Mouse (Mus musculus) left cerebral cortex, postnatal 10 days (tissue): Measurements from ENCODE around the gene Vamp2. TPM values are rescaled to one million over a fixed set of nuclear protein-coding genes. Genes with fewer than 3 reads are reported as not detected.
A peak's percentile ranks its signal among the peaks of the same experiment; 100 is the strongest.

Experiments used
- DNase-seq, 2 experiments: peaks; one replicate each; pipeline ENCODE4 v3.0.0; 2021 to 2022; ENCODE audit warnings: low spot score in 2 of 2, mixed read lengths in 1 of 2; ENCODE audit errors: extremely low spot score in 1 of 2
- intact Hi-C: fragments of 180-260 bp; cut with DNase I; formaldehyde crosslinking; loops from one replicate; pipeline ENCODE4 v1.15.1; 2025
- total RNA-seq, 2 experiments: library from RNA; stranded (reverse); gene quantifications; 2 replicates each; pipeline ENCODE4 v1.2.3; 2021

Vamp2 gene
- total RNA-seq, result 1,000 to 10,000 TPM; 1,124 to 1,163 TPM

DNA sequence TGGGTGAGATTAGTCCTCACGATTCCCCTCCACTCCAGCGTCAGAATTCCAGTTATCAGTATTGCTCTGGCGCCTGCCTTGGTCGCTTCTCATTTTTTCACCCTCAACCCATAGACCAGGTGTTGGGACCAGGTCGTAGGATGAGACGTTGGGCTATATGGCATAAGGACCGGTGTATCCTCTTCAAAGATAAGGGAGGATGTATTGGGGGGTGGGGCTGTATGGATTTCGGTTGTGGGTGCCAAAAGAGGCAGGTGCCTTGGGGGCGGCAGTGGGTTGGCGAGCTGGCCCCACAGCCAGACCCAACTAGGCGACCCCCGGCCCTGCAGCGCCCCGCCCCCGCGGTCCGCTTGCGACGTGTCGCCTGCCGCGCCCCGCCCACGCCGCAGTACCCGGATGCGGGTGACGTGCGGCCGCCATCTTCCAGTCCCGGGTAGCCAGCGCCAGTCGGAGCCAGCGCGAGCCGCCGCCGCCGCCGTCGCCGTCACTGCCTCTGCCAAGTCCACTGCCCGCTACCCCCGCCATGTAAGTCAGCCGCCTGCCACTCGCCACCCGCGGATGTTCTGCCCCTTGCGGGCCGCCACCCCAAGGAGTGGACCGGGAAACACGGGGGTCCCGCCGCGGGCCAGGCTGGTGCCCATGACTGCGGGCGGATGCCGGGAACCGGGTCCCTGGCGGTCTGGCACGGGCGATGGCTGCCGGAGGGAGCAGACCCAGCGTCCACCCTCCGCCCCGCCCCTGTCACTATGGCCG lies at the start of gene Vamp2:
TSS of gene Vamp2 (plus strand) at position 388 of the 753 bp plus-strand sequence.
- intact Hi-C loops, result no loop called here
- peak; percentile 91 to 97 for DNase-seq

DNA sequence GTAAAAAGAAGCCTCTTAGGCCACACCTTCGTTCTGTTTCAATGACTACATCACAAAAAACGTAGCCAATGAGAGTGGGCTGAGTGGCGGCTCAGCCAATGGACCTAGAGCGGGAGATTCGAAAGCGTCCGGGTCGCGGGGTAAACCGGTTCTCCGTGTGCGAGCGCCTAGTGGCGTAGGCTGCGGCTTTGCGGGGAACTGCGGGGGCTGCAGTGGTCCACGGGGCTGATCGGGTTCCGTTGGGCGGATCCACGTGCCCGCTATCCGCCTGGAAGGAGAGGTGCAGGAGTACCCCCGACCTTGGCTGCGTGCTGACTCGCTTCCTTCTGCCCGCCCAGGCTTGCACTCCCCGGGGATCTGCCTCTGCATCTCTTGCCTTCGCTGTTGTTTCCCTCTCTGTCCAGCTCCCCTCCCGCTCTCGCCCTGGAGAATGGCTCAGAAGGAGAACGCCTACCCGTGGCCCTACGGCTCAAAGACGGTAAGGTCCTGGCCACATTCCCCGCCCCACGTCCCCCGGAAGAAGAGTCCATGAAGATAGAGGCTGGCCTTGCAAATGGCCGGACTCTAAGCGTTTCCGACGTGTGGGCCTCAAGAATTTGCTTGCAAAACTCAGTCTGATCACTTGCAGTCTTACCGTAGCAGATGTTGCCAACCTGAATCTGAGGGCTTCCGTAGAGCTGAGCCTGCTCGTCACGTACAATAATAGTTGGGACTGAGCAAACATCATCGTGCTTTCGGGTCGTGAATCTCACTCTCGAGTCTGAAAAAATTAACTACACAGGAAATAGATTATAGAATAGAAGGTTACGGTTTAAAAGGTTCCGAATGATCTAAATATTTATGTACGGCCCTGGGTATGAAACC lies 42.5 kb upstream of the Vamp2 start, which contains the start of gene Aurkb:
TSS of gene Aurkb (plus strand) at position 117 of the 864 bp plus-strand sequence.
- peak; percentile 78 to 92 for DNase-seq
- intact Hi-C loops, result no loop called here

- intact Hi-C loops, result no loop called here
- DNase-seq, result no peak
Measured at GRCm38 (mm10) chr11:69046395-69046774, 41.9 kb upstream of the Vamp2 start.

- DNase-seq, result no peak
- intact Hi-C loops, result no loop called here
Measured at GRCm38 (mm10) chr11:69047592-69047991, 40.7 kb upstream of the Vamp2 start.

DNA sequence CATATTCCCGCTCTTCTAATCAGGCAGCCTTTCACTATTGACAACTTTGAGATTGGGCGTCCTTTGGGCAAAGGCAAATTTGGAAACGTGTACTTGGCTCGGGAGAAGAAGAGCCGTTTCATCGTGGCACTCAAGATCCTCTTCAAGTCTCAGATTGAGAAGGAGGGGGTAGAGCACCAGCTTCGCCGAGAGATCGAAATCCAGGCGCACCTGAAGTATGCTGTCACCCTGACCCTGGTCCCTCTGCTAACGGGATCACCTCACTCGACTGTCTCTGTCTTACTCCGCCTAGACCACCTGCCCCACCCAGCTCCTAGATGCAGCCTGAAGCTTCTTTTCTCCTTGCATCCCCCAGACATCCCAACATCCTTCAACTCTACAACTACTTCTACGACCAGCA lies 40.1 kb upstream of the Vamp2 start:
- no peak for DNase-seq
- intact Hi-C loops, result no loop called here

DNA sequence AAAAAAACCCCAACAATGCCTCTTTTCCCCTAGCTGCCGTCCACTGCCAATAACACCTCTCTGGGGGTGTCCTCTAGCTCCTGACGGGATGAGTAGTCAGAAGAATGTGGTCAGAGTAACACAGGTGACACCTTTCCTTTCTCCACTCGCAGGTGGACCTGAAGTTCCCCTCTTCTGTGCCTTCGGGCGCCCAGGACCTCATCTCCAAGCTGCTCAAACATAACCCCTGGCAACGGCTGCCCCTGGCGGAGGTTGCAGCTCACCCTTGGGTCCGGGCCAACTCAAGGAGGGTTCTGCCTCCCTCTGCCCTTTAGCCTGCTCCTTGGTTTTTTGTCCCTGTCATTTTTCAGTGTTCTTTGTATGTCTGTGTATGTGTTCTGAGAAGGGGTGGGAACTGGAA lies 37.5 kb upstream of the Vamp2 start:
- intact Hi-C loops, result no loop called here
- DNase-seq, result no peak

GRCm38 (mm10) chr11:69051771-69052170 lies 36.5 kb upstream of the Vamp2 start:
- intact Hi-C loops, result no loop called here

DNA sequence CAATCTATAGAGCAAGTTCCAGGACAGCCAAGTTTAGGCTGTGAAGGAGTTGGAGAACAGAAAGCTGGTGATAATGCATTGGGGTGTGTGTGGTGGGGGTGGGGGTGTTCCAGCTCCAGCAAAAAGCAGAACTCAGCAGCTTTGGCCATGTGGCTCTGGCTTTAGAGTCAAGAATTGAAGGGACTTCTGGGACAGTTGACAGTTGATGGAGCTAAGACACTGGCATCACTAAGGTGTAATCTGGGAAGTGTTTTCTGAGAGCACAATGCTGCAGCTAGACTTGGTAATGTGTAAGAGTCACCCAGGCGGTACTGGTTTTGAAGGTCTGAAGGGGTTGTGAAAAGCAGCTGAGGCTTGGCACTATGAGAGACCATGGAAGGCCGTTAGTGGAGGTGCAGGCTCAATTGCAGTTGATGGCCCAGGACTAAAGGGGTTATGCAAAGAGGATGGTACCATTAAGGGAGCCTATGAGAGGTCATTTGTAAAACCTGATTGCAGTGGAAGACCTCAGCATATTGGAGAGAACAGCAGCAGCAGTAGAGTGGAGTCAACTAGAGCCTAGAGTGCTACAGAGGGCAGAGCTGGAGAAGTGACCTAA lies 35.4 kb upstream of the Vamp2 start:
- DNase-seq, result no peak
- intact Hi-C loops, result no loop called here

More at GRCm38 (mm10) chr11:69051771-69052170, 36.5 kb upstream of the Vamp2 start:
- DNase-seq, result no peak

GRCm38 (mm10) chr11:69053848-69054247 lies 34.4 kb upstream of the Vamp2 start:
- intact Hi-C loops, result no loop called here
- no peak for DNase-seq

DNA sequence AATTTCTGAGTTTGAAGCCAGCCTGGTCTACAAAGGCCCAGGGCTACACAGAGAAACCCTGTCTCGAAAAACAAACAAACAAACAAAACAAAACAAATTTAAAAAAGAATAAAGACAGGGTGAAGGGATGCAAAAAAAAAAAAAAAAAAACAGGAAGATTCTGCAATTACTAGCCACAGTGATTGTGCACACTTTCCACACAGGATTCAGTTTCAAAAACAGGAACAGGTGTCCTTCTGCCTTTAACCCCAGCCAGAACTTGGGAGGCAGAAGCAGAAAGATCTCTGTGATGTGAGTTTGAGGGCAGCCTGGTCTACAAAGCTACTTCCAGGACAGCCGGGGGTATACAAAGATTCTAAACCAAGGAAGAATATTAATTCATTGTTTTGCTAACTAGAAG lies 30.0 kb upstream of the Vamp2 start:
- intact Hi-C loops, result no loop called here
- DNase-seq, result no peak

GRCm38 (mm10) chr11:69058729-69059356 lies 29.4 kb upstream of the Vamp2 start:
- no peak for DNase-seq
- intact Hi-C loops, result no loop called here

- intact Hi-C loops, result no loop called here
- peak; percentile 97 for DNase-seq
Measured at GRCm38 (mm10) chr11:69059357-69059974, 28.8 kb upstream of the Vamp2 start, which contains the start of gene Borcs6. Gene Borcs6, plus strand, starts transcription at chr11:69059717.

- peak in 1 of 2 experiments; percentile 77 for DNase-seq
- intact Hi-C loops, result no loop called here
Measured at GRCm38 (mm10) chr11:69059975-69060411, 28.3 kb upstream of the Vamp2 start.

DNA sequence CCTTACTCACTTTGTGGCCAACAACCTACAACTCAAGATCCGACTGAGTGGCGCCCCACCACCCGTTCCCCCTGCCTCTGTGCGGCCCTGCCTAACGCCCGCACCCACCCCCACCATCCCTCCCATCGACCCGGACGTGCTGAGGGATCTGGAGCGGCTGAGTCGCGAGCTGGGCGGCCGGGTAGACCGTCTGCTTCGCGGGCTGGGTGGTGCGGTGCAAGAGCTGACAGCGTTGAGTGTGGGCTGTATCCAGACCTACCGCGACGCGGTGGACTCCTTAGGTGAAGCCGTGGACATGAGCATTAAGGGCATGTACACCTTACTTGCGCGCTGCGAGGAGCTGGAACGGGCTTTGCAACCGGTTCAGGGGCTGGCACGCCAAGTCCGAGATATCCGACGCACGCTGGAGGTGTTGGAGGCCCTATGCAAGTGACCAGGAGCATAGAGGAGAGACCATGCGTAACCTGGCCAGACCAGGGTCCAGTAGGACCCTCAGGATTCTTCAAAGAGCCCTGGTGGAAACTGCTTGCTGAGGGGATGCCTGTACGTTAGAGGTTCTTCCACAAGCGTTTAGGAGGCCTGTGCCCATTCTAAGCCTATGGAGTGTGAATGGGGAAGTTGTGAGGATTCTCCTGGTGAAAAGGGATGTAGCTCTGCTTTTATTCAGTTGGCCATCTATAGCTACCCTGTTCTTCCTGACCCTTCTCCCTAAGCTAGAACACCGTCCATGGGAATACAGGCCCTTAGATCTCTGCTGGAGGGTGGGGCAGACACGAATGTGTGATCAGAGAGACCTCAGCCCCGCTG lies 27.6 kb upstream of the Vamp2 start:
- peak in 1 of 2 experiments; percentile 57 for DNase-seq
- intact Hi-C loops, result no loop called here

DNA sequence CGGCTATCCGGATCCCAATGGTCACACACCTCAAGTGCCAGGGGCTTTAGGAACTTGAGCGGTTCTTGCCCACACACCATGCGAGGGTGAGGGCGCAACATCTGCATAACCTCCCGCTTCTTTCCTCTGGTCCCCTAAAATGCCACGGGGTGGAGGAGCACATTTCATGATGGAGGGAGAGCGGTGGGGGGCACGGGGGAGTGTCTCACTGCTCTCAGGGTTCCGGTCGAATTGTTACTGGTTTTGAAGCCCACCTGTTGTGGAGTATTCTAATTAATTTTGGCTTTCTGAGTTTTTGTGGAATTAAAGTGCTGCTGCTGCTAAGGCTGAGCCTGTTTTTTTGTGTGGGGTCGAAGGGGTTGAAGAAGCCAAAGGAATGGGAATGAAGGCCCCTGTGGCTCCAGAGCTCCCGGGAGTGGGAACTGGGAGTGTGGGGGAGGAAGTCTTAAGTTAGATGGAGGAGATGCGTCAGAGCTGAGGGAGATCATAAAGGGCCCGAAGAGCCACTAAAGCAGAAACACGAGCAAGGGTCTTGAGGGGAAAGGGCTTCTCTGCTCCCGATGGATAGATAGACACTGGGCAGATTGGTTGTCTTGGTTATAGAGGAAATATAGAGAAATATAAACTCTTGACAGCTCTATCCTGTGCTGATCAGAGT lies 26.9 kb upstream of the Vamp2 start:
- intact Hi-C loops, result no loop called here
- peak in 1 of 2 experiments; percentile 28 for DNase-seq

GRCm38 (mm10) chr11:69062194-69062760 lies 26.0 kb upstream of the Vamp2 start:
- intact Hi-C loops, result loop anchor here (2.0 kb wide), 1 partner anchor 21 kb away; no protein-coding TSS in a partner anchor
- peak in 1 of 2 experiments; percentile 70 for DNase-seq

DNA sequence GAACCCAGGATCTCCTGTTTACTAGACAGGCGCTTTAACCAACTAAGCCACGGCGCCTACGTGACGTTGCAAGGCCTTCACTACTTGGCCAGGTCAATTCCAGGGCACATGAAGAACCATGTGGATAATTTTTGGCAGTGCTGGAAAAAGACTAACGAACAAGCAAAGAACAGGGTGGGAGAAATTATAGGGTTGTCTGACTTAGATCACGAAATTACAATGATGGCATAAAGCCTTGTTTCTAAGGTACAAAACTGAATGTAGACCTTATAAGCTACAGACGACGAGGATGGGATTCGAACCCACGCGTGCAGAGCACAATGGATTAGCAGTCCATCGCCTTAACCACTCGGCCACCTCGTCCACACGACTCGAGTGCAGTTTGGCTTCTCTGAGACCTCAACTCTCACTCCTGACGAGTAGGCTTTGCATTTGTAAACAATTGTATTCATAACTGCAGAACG lies 25.5 kb upstream of the Vamp2 start:
- DNase-seq, result peak; percentile 90 to 92
- intact Hi-C loops, result loop anchor here (1.0 to 2.0 kb wide), 2 partner anchors 22 to 62 kb away; no protein-coding TSS in a partner anchor
